Mouse (Mus musculus) 3134 (cell line): ENCODE results near the gene Ceacam19.

Source experiments
- DNase-seq: peaks from one replicate; pipeline ENCODE4 v3.0.0-alpha.2; 2011; ENCODE audit warnings: low spot score; ENCODE audit not compliant: insufficient read length; ENCODE audit errors: extremely low read depth

Gene Ceacam19

GRCm38 (mm10) chr7:19889881-19890280 lies 2.1 kb upstream of the Ceacam19 start:
- no peak for DNase-seq

GRCm38 (mm10) chr7:19880754-19881153 lies 7.0 kb downstream of the Ceacam19 start:
- no peak for DNase-seq

- peak; percentile 61 for DNase-seq
Measured at GRCm38 (mm10) chr7:19876781-19877425, 10.9 kb downstream of the Ceacam19 start.

GRCm38 (mm10) chr7:19875948-19876682 lies 11.7 kb downstream of the Ceacam19 start:
- DNase-seq: peak; percentile 48

GRCm38 (mm10) chr7:19871943-19872601 lies 15.7 kb downstream of the Ceacam19 start:
- no peak for DNase-seq

- DNase-seq: peak; percentile 51
Measured at GRCm38 (mm10) chr7:19871137-19871621, 16.6 kb downstream of the Ceacam19 start.

- DNase-seq: no peak
Measured at GRCm38 (mm10) chr7:19867751-19868399, 19.9 kb downstream of the Ceacam19 start.

GRCm38 (mm10) chr7:19866490-19866889 lies 21.3 kb downstream of the Ceacam19 start:
- no peak for DNase-seq

- no peak for DNase-seq
Measured at GRCm38 (mm10) chr7:19865246-19866036, 22.3 kb downstream of the Ceacam19 start.

- DNase-seq: no peak
Measured at GRCm38 (mm10) chr7:19864241-19864640, 23.5 kb downstream of the Ceacam19 start.

GRCm38 (mm10) chr7:19861199-19861598 lies 26.6 kb downstream of the Ceacam19 start, which contains the start of gene Ceacam16:
Ceacam16 (minus strand) TSS chr7:19861299.
- no peak for DNase-seq

GRCm38 (mm10) chr7:19859740-19860139 lies 28.0 kb downstream of the Ceacam19 start:
- DNase-seq: no peak

GRCm38 (mm10) chr7:19856283-19856682 lies 31.5 kb downstream of the Ceacam19 start:
- no peak for DNase-seq

GRCm38 (mm10) chr7:19855663-19856062 lies 32.1 kb downstream of the Ceacam19 start:
- no peak for DNase-seq

GRCm38 (mm10) chr7:19853526-19853925 lies 34.2 kb downstream of the Ceacam19 start:
- DNase-seq: no peak

- DNase-seq: no peak
Measured at GRCm38 (mm10) chr7:19851858-19852570, 35.8 kb downstream of the Ceacam19 start, which contains the start of gene Gm19345. Gm19345 (plus strand) TSS chr7:19852003.

- no peak for DNase-seq
Measured at GRCm38 (mm10) chr7:19844521-19845171, 43.1 kb downstream of the Ceacam19 start.

- DNase-seq: no peak
Measured at GRCm38 (mm10) chr7:19843561-19843960, 44.2 kb downstream of the Ceacam19 start.
